Comparison of ENCODE assay signal across 25 mouse cellular contexts in genomic region chr7:134695431-134695830, GRCm38 (mm10).
"Had no signal": no experiment of that assay in that cellular context is flagged by ENCODE, and none has a peak within 500 bp of the region (broad histone marks: within the 10 kb centered on the region; RNA-seq: fewer than 3 reads in every experiment).

No protein-coding gene starts in this region.

- H3K4me2 ChIP-seq: heart, embryonic 12.5 days; hindbrain, embryonic 12.5 days; hindbrain, embryonic 14.5 days; intestine, embryonic 15.5 days; limb, embryonic 13.5 days; limb, embryonic 15.5 days; liver, embryonic 12.5 days had no signal

- DNase-seq: gastrocnemius, adult 2 months; gastrocnemius, postnatal 10 days; gastrocnemius, postnatal 25 days; heart, postnatal 10 days; heart, postnatal 4 days; kidney, adult 18-20 months; kidney, adult 8-10 months; kidney, postnatal 14 days; layer of hippocampus, adult 9-11 months; layer of hippocampus, postnatal 36 days; left cerebral cortex, postnatal 4 days had no signal

- H3K36me3 ChIP-seq: heart, embryonic 12.5 days; hindbrain, embryonic 10.5 days; hindbrain, embryonic 12.5 days; intestine, embryonic 15.5 days; limb, embryonic 15.5 days; liver, embryonic 12.5 days had no signal

- H3K9me3 ChIP-seq: heart, embryonic 10.5 days; heart, embryonic 12.5 days; hindbrain, embryonic 10.5 days; hindbrain, embryonic 12.5 days; intestine, embryonic 15.5 days; limb, embryonic 13.5 days; limb, embryonic 15.5 days; liver, embryonic 12.5 days had no signal

- H3K9ac ChIP-seq: heart, embryonic 12.5 days; hindbrain, embryonic 12.5 days; hindbrain, embryonic 14.5 days; intestine, embryonic 15.5 days; limb, embryonic 13.5 days; limb, embryonic 15.5 days; liver, embryonic 12.5 days; liver, embryonic 14.5 days had no signal

- H3K27me3 ChIP-seq: heart, embryonic 12.5 days; hindbrain, embryonic 12.5 days; intestine, embryonic 15.5 days; limb, embryonic 13.5 days; limb, embryonic 15.5 days; liver, embryonic 12.5 days had no signal

- H3K27ac ChIP-seq: gastrocnemius, adult 2 months; heart, embryonic 10.5 days; hindbrain, embryonic 10.5 days; hindbrain, embryonic 12.5 days; hindbrain, embryonic 14.5 days; intestine, embryonic 15.5 days; kidney, postnatal 0 days; limb, embryonic 13.5 days; limb, embryonic 15.5 days; liver, embryonic 12.5 days; liver, embryonic 14.5 days had no signal

- ATAC-seq: hindbrain, embryonic 16.5 days; inflammation-experienced regulatory T-cells, adult 6 months; intestine, postnatal 0 days; liver, embryonic 12.5 days had no signal

- H3K4me3 ChIP-seq: gastrocnemius, adult 2 months; heart, embryonic 10.5 days; heart, embryonic 12.5 days; hindbrain, embryonic 10.5 days; hindbrain, embryonic 12.5 days; intestine, embryonic 15.5 days; limb, embryonic 13.5 days; limb, embryonic 15.5 days; liver, embryonic 12.5 days had no signal
